Mouse (Mus musculus) E14TG2a.4 (cell line): ENCODE results near the gene Gpr22.

Experiments
- CTCF ChIP-seq: conservative IDR thresholded peaks from 2 replicates; pipeline ENCODE4 v1.5.1; 2014; ENCODE audit warnings: low read length
- POU5F1 ChIP-seq: IDR thresholded peaks from 2 replicates; pipeline ENCODE4 v1.6.1; 2014; ENCODE audit warnings: low read length, borderline replicate concordance

DNA sequence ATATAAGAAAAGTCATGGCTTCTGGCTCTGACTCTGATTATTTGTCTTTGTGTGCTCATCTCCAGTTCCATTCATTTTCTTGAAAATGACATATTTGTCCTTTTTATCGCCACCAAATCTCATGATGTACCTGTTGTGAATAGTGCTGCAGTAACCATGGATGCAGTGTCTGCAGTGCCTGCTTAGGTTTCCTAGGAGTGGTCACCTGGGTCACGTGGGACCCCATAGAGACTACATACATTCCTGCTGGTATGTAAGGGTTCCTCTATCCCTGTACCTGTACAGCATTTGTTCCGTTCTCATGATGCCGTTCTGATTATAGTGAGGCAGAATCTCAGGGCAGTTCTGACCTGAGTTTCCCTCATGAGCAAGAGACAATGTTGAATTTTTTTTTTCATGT, 36.1 kb upstream of the Gpr22 start:
- TF ChIP-seq CTCF (no peak), POU5F1 (no peak)
